Mouse (Mus musculus) neural tube, embryonic 11.5 days (tissue): Measurements from ENCODE around the gene Sesn3. TPM values are rescaled to one million over a fixed set of nuclear protein-coding genes. Genes with fewer than 3 reads are reported as not detected.

Source experiments
- ATAC-seq: fragments of 200-750 bp; cut with Nextera tagmentation; 2 replicates; pipeline ENCODE4 v1.8.0; 2017; ENCODE audit warnings: moderate number of reproducible peaks, mild to moderate bottlenecking, moderate TSS enrichment, moderate library complexity; ENCODE audit not compliant: insufficient read depth, low FRiP score, low TSS enrichment
- DNase-seq: peaks from one replicate; pipeline ENCODE4 v3.0.0-alpha.2; 2015; ENCODE audit warnings: low spot score
- H3K27ac ChIP-seq: fragments of 300-500 bp; sonication (generic); 2 replicates; pipeline ENCODE4 v1.5.1; 2014; ENCODE audit warnings: low read depth, mild to moderate bottlenecking, low read length
- H3K27me3 ChIP-seq: fragments of 300-500 bp; sonication (generic); 2 replicates; pipeline ENCODE4 v1.6.1; 2014; ENCODE audit warnings: mild to moderate bottlenecking, low read length, mixed read lengths; ENCODE audit not compliant: control insufficient read depth, insufficient read depth
- H3K36me3 ChIP-seq: fragments of 300-500 bp; sonication (generic); 2 replicates; pipeline ENCODE4 v1.6.1; 2014; ENCODE audit warnings: mild to moderate bottlenecking, low read length, moderate library complexity, mixed read lengths; ENCODE audit not compliant: control insufficient read depth, insufficient read depth
- H3K4me1 ChIP-seq: fragments of 300-500 bp; sonication (generic); 2 replicates; pipeline ENCODE4 v1.6.1; 2014; ENCODE audit warnings: low read length, mixed read lengths; ENCODE audit not compliant: control insufficient read depth, insufficient read depth
- H3K4me2 ChIP-seq: fragments of 300-500 bp; sonication (generic); 2 replicates; pipeline ENCODE4 v1.6.1; 2014; ENCODE audit warnings: low read depth, mild to moderate bottlenecking, moderate library complexity
- H3K4me3 ChIP-seq: fragments of 300-500 bp; sonication (generic); 2 replicates; pipeline ENCODE4 v1.5.1; 2014; ENCODE audit warnings: low read depth, low read length
- H3K9ac ChIP-seq: fragments of 300-500 bp; sonication (generic); 2 replicates; pipeline ENCODE4 v1.6.1; 2014; ENCODE audit warnings: mild to moderate bottlenecking, low read length
- H3K9me3 ChIP-seq: fragments of 300-500 bp; sonication (generic); 2 replicates; pipeline ENCODE4 v1.6.1; 2016; ENCODE audit warnings: low read length; ENCODE audit not compliant: control insufficient read depth
- WGBS: fragments of 180-500 bp; shearing (Covaris S2); extraction: QIAGEN DNeasy Blood & Tissue Kit; methylation state at CpG from one replicate; pipeline ENCODE4 v1.1.7; 2014; 5-methylcytosine and 5-hydroxymethylcytosine counted together
- polyA plus RNA-seq: library from polyadenylated mRNA; unstranded; fragments of >200 nt; fragmentation: Nextera tagmentation; extraction: Ambion mirVana; gene quantifications from 2 replicates; pipeline ENCODE4 v1.2.1, GENCODE M21; 2014

The Sesn3 gene
- polyA plus RNA-seq, 1 experiment from 2014 or later: 17.2 TPM

- ATAC-seq: no peak
- H3K36me3 ChIP-seq: no peaks in the 10 kb centered on the region
- no peak overlapping the region for H3K9ac ChIP-seq
- H3K9me3 ChIP-seq: no peaks in the 10 kb centered on the region
- DNase-seq: no peak
- 77% methylated on average over 1 of the region's 1 CpGs for WGBS
- H3K4me1 ChIP-seq: peaks cover 3% of the 10 kb centered on the region; the same call in 1 of the 2 replicates
- H3K4me2 ChIP-seq: no peak overlapping the region
- no peak overlapping the region for H3K4me3 ChIP-seq
- no peaks in the 10 kb centered on the region for H3K27me3 ChIP-seq
- no peak overlapping the region for H3K27ac ChIP-seq
These were observed 77.5 kb downstream of the Sesn3 start for GRCm38 (mm10) chr9:14352337-14352736.

GRCm38 (mm10) chr9:14354852-14355251 lies 80.0 kb downstream of the Sesn3 start:
- Histone ChIP-seq H3K27ac (no peak overlapping the region), H3K4me2 (no peak overlapping the region), H3K4me3 (no peak overlapping the region), H3K4me1 (peaks cover 3% of the 10 kb centered on the region; the same call in 1 of the 2 replicates), H3K9me3 (no peaks in the 10 kb centered on the region), H3K36me3 (no peaks in the 10 kb centered on the region), H3K27me3 (no peaks in the 10 kb centered on the region), H3K9ac (no peak overlapping the region)
- 60% methylated on average over 6 of the region's 6 CpGs for WGBS
- DNase-seq (no peak), ATAC-seq (no peak)

GRCm38 (mm10) chr9:14357033-14357432 lies 82.2 kb downstream of the Sesn3 start:
- H3K4me1 ChIP-seq: peaks cover 3% of the 10 kb centered on the region; the same call in 1 of the 2 replicates
- no peak overlapping the region for H3K9ac ChIP-seq
- no peaks in the 10 kb centered on the region for H3K9me3 ChIP-seq
- no peak overlapping the region for H3K4me3 ChIP-seq
- H3K27me3 ChIP-seq: no peaks in the 10 kb centered on the region
- H3K27ac ChIP-seq: no peak overlapping the region
- no peak overlapping the region for H3K4me2 ChIP-seq
- 79% methylated on average over 4 of the region's 4 CpGs for WGBS
- H3K36me3 ChIP-seq: no peaks in the 10 kb centered on the region
- DNase-seq (no peak), ATAC-seq (no peak)

- Histone ChIP-seq H3K9me3 (no peaks in the 10 kb centered on the region), H3K4me2 (no peak overlapping the region), H3K27ac (no peak overlapping the region), H3K36me3 (no peaks in the 10 kb centered on the region), H3K9ac (no peak overlapping the region), H3K4me1 (no peaks in the 10 kb centered on the region), H3K27me3 (no peaks in the 10 kb centered on the region), H3K4me3 (no peak overlapping the region)
- WGBS: 84% methylated on average over 8 of the region's 8 CpGs
- no peak for DNase-seq
- ATAC-seq: no peak
These were observed 87.4 kb downstream of the Sesn3 start for GRCm38 (mm10) chr9:14362068-14362768.

GRCm38 (mm10) chr9:14363540-14363939 lies 88.7 kb downstream of the Sesn3 start:
- no peak for ATAC-seq
- no peak overlapping the region for H3K27ac ChIP-seq
- no peak overlapping the region for H3K9ac ChIP-seq
- DNase-seq: no peak
- no peak overlapping the region for H3K4me2 ChIP-seq
- no peaks in the 10 kb centered on the region for H3K27me3 ChIP-seq
- H3K36me3 ChIP-seq: no peaks in the 10 kb centered on the region
- no peak overlapping the region for H3K4me3 ChIP-seq
- H3K9me3 ChIP-seq: no peaks in the 10 kb centered on the region
- H3K4me1 ChIP-seq: no peaks in the 10 kb centered on the region
- WGBS: 86% methylated on average over 6 of the region's 6 CpGs

GRCm38 (mm10) chr9:14364719-14365118 lies 89.9 kb downstream of the Sesn3 start:
- Histone ChIP-seq H3K9me3 (no peaks in the 10 kb centered on the region; the same call in 1 of the 2 replicates), H3K36me3 (no peaks in the 10 kb centered on the region), H3K4me1 (no peaks in the 10 kb centered on the region), H3K27ac (no peak overlapping the region), H3K9ac (no peak overlapping the region), H3K4me2 (no peak overlapping the region), H3K4me3 (no peak overlapping the region), H3K27me3 (no peaks in the 10 kb centered on the region)
- WGBS: 95% methylated on average over 9 of the region's 9 CpGs
- no peak for ATAC-seq
- no peak for DNase-seq

- ATAC-seq: no peak
- Histone ChIP-seq H3K4me1 (no peaks in the 10 kb centered on the region), H3K9me3 (no peaks in the 10 kb centered on the region; the same call in 1 of the 2 replicates), H3K36me3 (no peaks in the 10 kb centered on the region), H3K4me3 (no peak overlapping the region), H3K27me3 (no peaks in the 10 kb centered on the region), H3K9ac (no peak overlapping the region), H3K4me2 (no peak overlapping the region), H3K27ac (no peak overlapping the region)
- WGBS: 68% methylated on average over 4 of the region's 4 CpGs
- no peak for DNase-seq
These were observed 90.7 kb downstream of the Sesn3 start for GRCm38 (mm10) chr9:14365481-14366125.

- H3K27ac ChIP-seq: no peak overlapping the region
- no peaks in the 10 kb centered on the region for H3K36me3 ChIP-seq
- no peak overlapping the region for H3K9ac ChIP-seq
- no peaks in the 10 kb centered on the region; the same call in 1 of the 2 replicates for H3K9me3 ChIP-seq
- H3K4me2 ChIP-seq: no peak overlapping the region
- no peaks in the 10 kb centered on the region for H3K4me1 ChIP-seq
- no peak for DNase-seq
- no peak overlapping the region for H3K4me3 ChIP-seq
- WGBS: 94% methylated on average over 4 of the region's 4 CpGs
- no peaks in the 10 kb centered on the region for H3K27me3 ChIP-seq
- no peak for ATAC-seq
These were observed 93.0 kb downstream of the Sesn3 start for GRCm38 (mm10) chr9:14367850-14368249.

GRCm38 (mm10) chr9:14369271-14369670 lies 94.4 kb downstream of the Sesn3 start:
- Histone ChIP-seq H3K27me3 (no peaks in the 10 kb centered on the region), H3K9ac (no peak overlapping the region), H3K4me2 (no peak overlapping the region), H3K9me3 (no peaks in the 10 kb centered on the region; the same call in 1 of the 2 replicates), H3K4me1 (no peaks in the 10 kb centered on the region), H3K27ac (no peak overlapping the region), H3K36me3 (no peaks in the 10 kb centered on the region), H3K4me3 (no peak overlapping the region)
- DNase-seq (no peak), ATAC-seq (no peak)
